Mouse (Mus musculus): ENCODE measurements around the gene Psip1. TPM values are rescaled to one million over a fixed set of nuclear protein-coding genes. Genes with fewer than 3 reads are reported as not detected.

Gene Psip1
- total RNA-seq, 4 experiments from 2014 or later: 49.0 to 67.3 (median 52.6) TPM

GRCm38 (mm10) chr4:83417160-83417819 lies 69.0 kb downstream of the Psip1 start, which contains the start of gene Snapc3:
Gene Snapc3 (plus strand): TSS chr4:83417724.
- DNase-seq: peak; percentile 95

GRCm38 (mm10) chr4:83414241-83414824 lies 71.9 kb downstream of the Psip1 start:
- DNase-seq: no peak

GRCm38 (mm10) chr4:83412060-83412459 lies 74.2 kb downstream of the Psip1 start:
- DNase-seq: no peak

- no peak for DNase-seq
Measured at GRCm38 (mm10) chr4:83409867-83410505, 76.3 kb downstream of the Psip1 start.

GRCm38 (mm10) chr4:83407688-83408087 lies 78.6 kb downstream of the Psip1 start:
- DNase-seq: no peak

Other genes with a start within 250 kb of the Psip1 start
- 10 to 100 TPM; 21.4 to 29.7 (median 26.3) TPM for gene Ttc39b, start 162.2 kb downstream of the Psip1 start, total RNA-seq (2022)
- gene Snapc3, start 68.7 kb downstream of the Psip1 start, total RNA-seq (2022): 10 to 100 TPM; 21.7 to 34.2 (median 25.3) TPM
- 1 to 10 TPM; 2.6 to 3.4 (median 2.9) TPM for gene Ccdc171, start 39.1 kb upstream of the Psip1 start, total RNA-seq (2022)